Mouse (Mus musculus): Measurements from ENCODE around the gene Mrc2. TPM values are rescaled to one million over a fixed set of nuclear protein-coding genes. Genes with fewer than 3 reads are reported as not detected.

The Mrc2 gene
- polyA plus RNA-seq, 1 experiment, result 3.6 TPM

DNA sequence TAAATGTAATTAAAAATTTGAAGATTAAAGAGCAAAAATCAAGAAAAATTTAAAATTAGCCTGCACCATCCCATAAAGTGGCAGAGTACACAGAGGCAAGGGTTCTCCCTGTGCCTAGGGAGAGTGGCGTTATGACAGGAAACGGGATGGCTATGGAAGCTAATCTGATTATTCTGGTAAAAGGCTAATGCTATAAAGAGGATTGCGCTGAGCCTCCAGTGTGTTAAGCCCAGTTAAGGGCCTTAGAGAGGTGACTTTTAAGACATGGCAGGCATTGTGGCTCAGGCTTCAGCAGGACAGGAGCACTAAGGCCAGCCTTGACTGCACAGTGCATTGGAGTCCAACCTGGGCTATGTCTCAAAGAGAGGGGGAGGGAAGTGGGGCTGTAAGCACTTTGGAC is 34.7 kb downstream of the Mrc2 start:
- no peak for DNase-seq
- Histone ChIP-seq H3K4me1 (ENCODE audit: control insufficient read depth, insufficient read depth, low read length) (peaks cover 4% of the 10 kb centered on the region; the same call in 1 of the 2 replicates), H3K27me3 (ENCODE audit: control insufficient read depth, insufficient read depth, low read length) (no peaks in the 10 kb centered on the region), H3K4me3 (replicated peaks; ENCODE audit: insufficient read depth, low read depth, low read length) (no peak overlapping the region), H3K27ac (ENCODE audit: insufficient read depth, low read length) (no peak overlapping the region)
- WGBS, result 96% methylated on average over 3 of the region's 3 CpGs
- TF ChIP-seq CTCF (IDR thresholded peaks at IDR 0.05; ENCODE audit: borderline replicate concordance, insufficient read depth, low read depth, low read length) (no peak), POLR2A (IDR thresholded peaks at IDR 0.05; ENCODE audit: borderline replicate concordance, insufficient read depth, low read length) (no peak)

GRCm38 (mm10) chr11:105329962-105330361 is 37.5 kb downstream of the Mrc2 start:
- WGBS, result 87% methylated on average over 9 of the region's 9 CpGs
- no peaks in the 10 kb centered on the region for H3K27me3 ChIP-seq (ENCODE audit: control insufficient read depth, insufficient read depth, low read length)
- TF ChIP-seq CTCF (IDR thresholded peaks at IDR 0.05; ENCODE audit: borderline replicate concordance, insufficient read depth, low read depth, low read length) (no peak), POLR2A (IDR thresholded peaks at IDR 0.05; ENCODE audit: borderline replicate concordance, insufficient read depth, low read length) (no peak)
- peaks cover 4% of the 10 kb centered on the region; the same call in 1 of the 2 replicates for H3K4me1 ChIP-seq (ENCODE audit: control insufficient read depth, insufficient read depth, low read length)
- no peak for DNase-seq
- H3K4me3 ChIP-seq (replicated peaks; ENCODE audit: insufficient read depth, low read depth, low read length), result no peak overlapping the region
- no peak overlapping the region for H3K27ac ChIP-seq (ENCODE audit: insufficient read depth, low read length)

DNA sequence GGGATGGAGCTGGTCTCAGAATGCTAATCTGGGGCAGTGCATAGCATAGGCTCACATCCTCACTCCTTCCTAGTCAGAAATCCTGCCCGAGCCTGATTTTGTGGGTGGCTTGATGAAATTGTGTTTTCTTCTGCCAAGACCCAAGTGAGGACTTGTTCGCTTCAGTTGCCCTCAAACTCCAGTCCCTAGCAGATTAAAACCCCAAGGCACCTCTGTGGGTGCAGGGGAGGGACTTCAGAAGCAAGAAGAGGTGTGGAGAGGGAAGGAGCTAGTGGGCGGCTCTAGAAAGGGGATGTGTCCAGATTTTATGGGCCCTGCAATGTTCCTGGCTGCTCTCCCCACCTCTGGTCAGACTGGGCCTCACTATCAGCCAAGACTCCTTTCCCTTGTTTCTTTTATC is 38.7 kb downstream of the Mrc2 start:
- no peak for TF ChIP-seq POLR2A (IDR thresholded peaks at IDR 0.05; ENCODE audit: borderline replicate concordance, insufficient read depth, low read length)
- no peak for TF ChIP-seq CTCF (IDR thresholded peaks at IDR 0.05; ENCODE audit: borderline replicate concordance, insufficient read depth, low read depth, low read length)
- WGBS, result 90% methylated on average over 3 of the region's 3 CpGs

DNA sequence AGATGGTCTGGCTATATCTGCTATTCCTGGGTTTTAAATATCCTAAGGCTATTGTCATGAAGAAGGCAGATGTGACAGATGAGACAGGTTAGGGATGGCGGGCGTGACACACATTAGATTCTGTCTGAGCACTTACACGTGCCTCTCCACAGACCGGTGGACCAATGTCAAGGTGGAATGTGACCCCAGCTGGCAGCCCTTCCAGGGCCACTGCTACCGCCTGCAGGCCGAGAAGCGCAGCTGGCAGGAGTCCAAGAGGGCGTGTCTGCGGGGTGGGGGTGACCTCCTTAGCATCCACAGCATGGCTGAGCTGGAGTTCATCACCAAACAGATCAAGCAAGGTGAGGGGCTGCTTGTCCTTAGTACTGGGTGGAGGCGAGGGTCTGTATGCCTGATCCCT is 39.3 kb downstream of the Mrc2 start:
- Histone ChIP-seq H3K4me3 (replicated peaks; ENCODE audit: insufficient read depth, low read depth, low read length) (no peak overlapping the region), H3K4me1 (ENCODE audit: control insufficient read depth, insufficient read depth, low read length) (peaks cover 4% of the 10 kb centered on the region; the same call in 1 of the 2 replicates), H3K27me3 (ENCODE audit: control insufficient read depth, insufficient read depth, low read length) (no peaks in the 10 kb centered on the region), H3K27ac (ENCODE audit: insufficient read depth, low read length) (no peak overlapping the region)
- TF ChIP-seq POLR2A (IDR thresholded peaks at IDR 0.05; ENCODE audit: borderline replicate concordance, insufficient read depth, low read length) (no peak), CTCF (IDR thresholded peaks at IDR 0.05; ENCODE audit: borderline replicate concordance, insufficient read depth, low read depth, low read length) (no peak)
- WGBS, result 34% methylated on average over 10 of the region's 10 CpGs
- DNase-seq, result no peak

More for the DNA sequence above, 38.7 kb downstream of the Mrc2 start:
- Histone ChIP-seq H3K27me3 (ENCODE audit: control insufficient read depth, insufficient read depth, low read length) (no peaks in the 10 kb centered on the region), H3K4me1 (ENCODE audit: control insufficient read depth, insufficient read depth, low read length) (peaks cover 4% of the 10 kb centered on the region; the same call in 1 of the 2 replicates), H3K4me3 (replicated peaks; ENCODE audit: insufficient read depth, low read depth, low read length) (no peak overlapping the region), H3K27ac (ENCODE audit: insufficient read depth, low read length) (no peak overlapping the region)
- no peak for DNase-seq

- WGBS, result 48% methylated on average over 8 of the region's 8 CpGs
- Histone ChIP-seq H3K4me1 (ENCODE audit: control insufficient read depth, insufficient read depth, low read length) (peaks cover 4% of the 10 kb centered on the region; the same call in 1 of the 2 replicates), H3K4me3 (replicated peaks; ENCODE audit: insufficient read depth, low read depth, low read length) (no peak overlapping the region), H3K27ac (ENCODE audit: insufficient read depth, low read length) (no peak overlapping the region), H3K27me3 (ENCODE audit: control insufficient read depth, insufficient read depth, low read length) (no peaks in the 10 kb centered on the region)
- DNase-seq, result peak; percentile 55 to 74
- no peak for TF ChIP-seq POLR2A (IDR thresholded peaks at IDR 0.05; ENCODE audit: borderline replicate concordance, insufficient read depth, low read length)
- TF ChIP-seq CTCF (IDR thresholded peaks at IDR 0.05; ENCODE audit: borderline replicate concordance, insufficient read depth, low read depth, low read length), result peak; percentile 82
These were observed 40.0 kb downstream of the Mrc2 start for GRCm38 (mm10) chr11:105332468-105332867.

DNA sequence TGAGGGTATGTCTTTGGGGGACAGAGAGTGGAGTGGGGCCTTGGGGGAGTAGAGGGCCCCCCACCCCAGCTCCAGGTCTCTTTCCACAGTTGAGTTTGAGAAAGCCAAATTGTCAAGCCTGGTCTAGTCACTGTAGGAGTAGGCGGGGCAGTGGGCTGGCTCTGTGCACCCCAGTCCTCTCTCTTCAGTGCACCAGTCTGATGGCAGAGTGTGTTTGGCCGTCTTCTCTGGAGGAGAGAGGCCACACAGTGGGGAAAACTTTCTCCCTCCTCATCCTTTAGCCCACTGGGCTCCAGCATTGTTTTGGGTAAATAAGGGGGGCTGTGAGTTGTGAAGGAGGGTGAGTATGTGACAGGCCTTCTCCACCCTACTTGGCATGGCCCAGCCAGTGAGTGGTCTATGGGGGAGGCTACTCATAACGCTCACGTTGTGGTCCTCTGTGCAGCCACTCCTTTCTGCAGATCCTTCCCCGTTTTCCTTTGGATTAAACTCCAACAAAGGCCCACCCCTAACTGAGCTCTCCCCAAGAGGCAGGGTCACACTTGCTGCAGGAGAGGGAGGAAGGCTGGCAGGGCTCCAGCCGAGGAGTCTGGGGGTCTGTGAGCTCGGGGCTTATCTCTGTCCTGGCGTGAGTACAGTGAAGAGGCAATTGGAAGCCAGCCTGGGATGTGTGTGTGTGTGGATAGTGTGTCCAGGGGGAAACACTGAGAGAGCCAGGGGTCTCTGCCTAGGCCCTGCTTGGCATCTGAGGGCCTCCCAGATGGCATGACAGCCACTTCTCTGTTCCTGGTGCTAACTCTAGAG is 41.6 kb downstream of the Mrc2 start:
- WGBS, result 55% methylated on average over 8 of the region's 8 CpGs
- no peak for TF ChIP-seq CTCF (IDR thresholded peaks at IDR 0.05; ENCODE audit: borderline replicate concordance, insufficient read depth, low read depth, low read length)
- no peak for TF ChIP-seq POLR2A (IDR thresholded peaks at IDR 0.05; ENCODE audit: borderline replicate concordance, insufficient read depth, low read length)
- peaks cover 4% of the 10 kb centered on the region; the same call in 1 of the 2 replicates for H3K4me1 ChIP-seq (ENCODE audit: control insufficient read depth, insufficient read depth, low read length)
- DNase-seq, result no peak
- H3K27me3 ChIP-seq (ENCODE audit: control insufficient read depth, insufficient read depth, low read length), result no peaks in the 10 kb centered on the region
- no peak overlapping the region for H3K4me3 ChIP-seq (replicated peaks; ENCODE audit: insufficient read depth, low read depth, low read length)
- H3K27ac ChIP-seq (ENCODE audit: insufficient read depth, low read length), result no peak overlapping the region

DNA sequence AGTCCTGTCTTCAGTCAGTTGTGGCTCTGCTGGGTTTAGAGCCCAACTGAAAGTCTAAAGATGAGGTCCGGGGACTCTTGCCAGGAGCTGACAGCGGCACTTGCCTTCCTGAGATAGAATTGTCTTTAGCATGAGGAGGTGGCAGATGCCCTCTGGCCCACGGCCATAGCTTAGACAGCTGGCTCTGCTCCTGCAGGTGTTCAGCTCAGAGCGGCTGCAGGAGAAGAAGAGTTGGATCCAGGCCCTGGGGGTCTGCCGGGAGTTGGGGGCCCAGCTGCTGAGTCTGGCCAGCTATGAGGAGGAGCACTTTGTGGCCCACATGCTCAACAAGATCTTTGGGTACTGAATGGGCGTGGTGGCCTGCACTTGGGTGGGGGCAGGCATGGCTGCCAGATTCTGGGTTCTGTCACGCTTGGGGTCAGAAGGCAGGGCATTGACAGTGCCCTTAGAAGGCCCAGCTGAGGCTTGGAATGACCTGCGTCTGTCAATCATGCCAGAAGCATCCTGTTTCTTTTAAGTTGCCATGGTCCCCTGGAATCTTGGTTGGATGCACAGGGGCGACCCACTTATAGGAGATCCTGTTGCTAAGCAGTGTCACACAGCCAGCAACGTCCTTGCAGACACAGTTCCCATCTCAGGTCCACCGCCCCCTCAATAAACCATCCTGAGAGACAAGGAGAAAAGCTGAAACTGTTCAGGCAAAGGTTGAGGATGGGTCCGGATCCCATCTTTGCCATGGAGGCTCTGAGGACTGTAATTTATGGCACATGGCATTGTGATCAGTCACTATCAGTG is 46.4 kb downstream of the Mrc2 start:
- WGBS, result 62% methylated on average over 12 of the region's 12 CpGs
- Histone ChIP-seq H3K27ac (ENCODE audit: insufficient read depth, low read length) (no peak overlapping the region), H3K27me3 (ENCODE audit: control insufficient read depth, insufficient read depth, low read length) (no peaks in the 10 kb centered on the region), H3K4me3 (replicated peaks; ENCODE audit: insufficient read depth, low read depth, low read length) (no peak overlapping the region), H3K4me1 (ENCODE audit: control insufficient read depth, insufficient read depth, low read length) (no peaks in the 10 kb centered on the region)
- TF ChIP-seq CTCF (IDR thresholded peaks at IDR 0.05; ENCODE audit: borderline replicate concordance, insufficient read depth, low read depth, low read length) (no peak), POLR2A (IDR thresholded peaks at IDR 0.05; ENCODE audit: borderline replicate concordance, insufficient read depth, low read length) (no peak)
- no peak for DNase-seq

Data from cerebellum, adult 2 months (tissue).